ENCODE assay signal across 9 mouse cellular contexts in the genomic region with DNA sequence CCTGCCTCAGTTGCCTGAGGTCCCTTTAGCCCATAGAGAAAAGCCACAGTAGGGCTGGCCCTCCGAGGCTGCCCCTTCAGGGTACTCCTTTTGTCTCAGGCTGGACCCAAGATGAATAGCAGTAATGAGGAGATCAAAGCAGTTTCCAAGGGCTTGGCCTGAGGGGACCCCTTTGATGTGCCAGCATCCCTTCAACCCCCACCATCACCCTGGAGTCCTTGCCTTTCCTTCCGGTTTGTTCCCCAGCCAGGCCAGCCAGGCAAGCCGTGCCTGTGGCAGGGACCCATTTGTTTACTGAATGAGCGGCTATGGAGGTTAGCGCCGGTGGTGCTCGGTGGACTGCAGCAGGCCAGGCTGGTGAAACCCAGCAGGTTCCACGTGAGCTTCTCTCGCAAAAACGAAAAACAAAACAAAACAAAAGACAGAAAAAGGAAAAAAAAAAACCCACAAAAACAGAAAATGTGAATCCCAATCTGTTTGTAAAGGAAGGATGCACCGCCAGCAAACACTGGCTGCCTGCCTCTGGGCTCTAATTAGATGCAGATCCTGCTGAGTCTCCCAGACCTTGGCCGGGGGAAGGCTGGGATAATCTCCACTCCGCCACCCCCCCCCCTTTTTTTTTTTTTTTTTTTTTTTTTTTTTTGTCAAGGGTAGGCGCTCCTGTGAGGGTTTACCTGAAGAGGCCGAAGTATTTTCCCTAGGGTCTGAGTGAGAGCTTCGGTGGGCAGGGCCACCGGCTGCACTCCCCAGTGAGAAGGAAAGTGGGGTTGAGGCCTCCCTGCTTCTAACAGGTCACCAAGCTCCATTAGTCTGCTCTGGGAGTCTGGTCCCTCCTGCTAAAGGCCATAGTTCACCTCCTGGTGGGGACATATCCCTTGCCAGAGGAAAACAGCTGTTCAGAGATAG.
DNase-seq lines count a peak whose midpoint lies in the region; ATAC-seq and TF ChIP-seq lines count a peak whose summit lies in the region.
"Had no signal": no experiment of that assay in that cellular context is flagged by ENCODE, and none has a peak within 500 bp of the region (broad histone marks: within the 10 kb centered on the region; RNA-seq: fewer than 3 reads in every experiment).

No protein-coding gene starts in this region.

- no peak overlapping the region for H3K9ac ChIP-seq in embryonic facial prominence, embryonic 14.5 days (ENCODE audit: low read depth, low read length)
- no peak overlapping the region for H3K9ac ChIP-seq in midbrain, embryonic 14.5 days (replicated peaks; ENCODE audit: low read length)

- no peaks in the 10 kb centered on the region for H3K9me3 ChIP-seq in embryonic facial prominence, embryonic 14.5 days (ENCODE audit: control insufficient read depth, low read length)
- H3K9me3 ChIP-seq in midbrain, embryonic 14.5 days (ENCODE audit: control insufficient read depth, low read length): no peaks in the 10 kb centered on the region
- H3K9me3 ChIP-seq: megakaryocyte, embryonic 14.5 days had no signal

- peak; percentile 26; the same call in 1 of the 2 replicates for ATAC-seq in cerebellum, adult (ENCODE audit: insufficient number of reproducible peaks, low FRiP score, low TSS enrichment)
- ATAC-seq in embryonic facial prominence, embryonic 14.5 days (ENCODE audit: low read depth): no peak
- ATAC-seq in midbrain, embryonic 14.5 days (ENCODE audit: low FRiP score, low TSS enrichment): peak; percentile 60; the same call in 1 of the 2 replicates
- no peak for ATAC-seq in megakaryocyte progenitor cell, adult 5-6 weeks (replicated peaks; ENCODE audit: poor library complexity)

- WGBS in embryonic facial prominence, embryonic 14.5 days: 21% methylated on average over 15 of the region's 17 CpGs
- 17% methylated on average over 17 of the region's 17 CpGs for WGBS in midbrain, embryonic 14.5 days

- peaks cover 31% of the 10 kb centered on the region for H3K27me3 ChIP-seq in embryonic facial prominence, embryonic 14.5 days (replicated peaks; ENCODE audit: control insufficient read depth, insufficient read depth, low read length)
- no peaks in the 10 kb centered on the region for H3K27me3 ChIP-seq in midbrain, embryonic 14.5 days (ENCODE audit: control insufficient read depth, insufficient read depth, low read length)

- no peaks in the 10 kb centered on the region for H3K36me3 ChIP-seq in embryonic facial prominence, embryonic 14.5 days (ENCODE audit: control insufficient read depth, insufficient read depth, low read length)
- no peaks in the 10 kb centered on the region for H3K36me3 ChIP-seq in midbrain, embryonic 14.5 days (ENCODE audit: control insufficient read depth, insufficient read depth, low read length)

- no peak overlapping the region for H3K4me3 ChIP-seq in left cerebral cortex, adult 2 months
- H3K4me3 ChIP-seq in embryonic facial prominence, embryonic 14.5 days (ENCODE audit: low read depth, low read length): no peak overlapping the region
- no peak overlapping the region for H3K4me3 ChIP-seq in midbrain, embryonic 14.5 days (replicated peaks; ENCODE audit: low read depth, low read length)
- H3K4me3 ChIP-seq: megakaryocyte, embryonic 14.5 days had no signal

- H3K27ac ChIP-seq in left cerebral cortex, adult 2 months: no peak overlapping the region
- peak overlapping the region; percentile 67 for H3K27ac ChIP-seq in embryonic facial prominence, embryonic 14.5 days (replicated peaks; ENCODE audit: low read depth, low read length)
- peak overlapping the region; percentile 64 for H3K27ac ChIP-seq in midbrain, embryonic 14.5 days (replicated peaks; ENCODE audit: low read depth, low read length)

- no peak for DNase-seq in cerebellum, adult 9-10 months
- DNase-seq in left cerebral cortex, postnatal 4 days: peak; percentile 40
- no peak for DNase-seq in left cerebral cortex, adult 2 months (ENCODE audit: extremely low spot score in 1 of 2, low spot score in 2 of 2)
- DNase-seq in embryonic facial prominence, embryonic 14.5 days (ENCODE audit: low spot score): peak; percentile 76
- peak; percentile 62 for DNase-seq in midbrain, embryonic 14.5 days
- DNase-seq in T-cell, adult 2 months (ENCODE audit: low spot score): no peak

- no peaks in the 10 kb centered on the region for H3K4me1 ChIP-seq in embryonic facial prominence, embryonic 14.5 days (ENCODE audit: control insufficient read depth, insufficient read depth, low read length)
- no peaks in the 10 kb centered on the region for H3K4me1 ChIP-seq in midbrain, embryonic 14.5 days (ENCODE audit: control insufficient read depth, insufficient read depth, low read length)
- H3K4me1 ChIP-seq: megakaryocyte, embryonic 14.5 days had no signal

- 0 out of 2 replicates have a peak overlapping the region, but pooled peaks have one; percentile 15 for H3K4me2 ChIP-seq in embryonic facial prominence, embryonic 14.5 days (ENCODE audit: low read depth, low read length)
- peak overlapping the region; percentile 19; the same call in 1 of the 2 replicates for H3K4me2 ChIP-seq in midbrain, embryonic 14.5 days (ENCODE audit: low read length)

- intact Hi-C loops in left cerebral cortex, postnatal 4 days (cut with DNase I): no loop called here
- intact Hi-C loops in left cerebral cortex, adult 2 months (cut with DNase I): no loop called here

- TF ChIP-seq CTCF in left cerebral cortex, adult 2 months (IDR thresholded peaks at IDR 0.05): no peak

Comparison
In these comparisons a context has a peak if more than half of its experiments do, and no peak if none do; other contexts are left out.
1. DNase-seq: peak in left cerebral cortex, postnatal 4 days (single experiment), embryonic facial prominence, embryonic 14.5 days (single experiment) and midbrain, embryonic 14.5 days (single experiment); none in cerebellum, adult 9-10 months (single experiment), left cerebral cortex, adult 2 months (0 of 2) and T-cell, adult 2 months (single experiment).
2. ATAC-seq: peak in cerebellum, adult (single experiment) and midbrain, embryonic 14.5 days (single experiment); none in embryonic facial prominence, embryonic 14.5 days (single experiment) and megakaryocyte progenitor cell, adult 5-6 weeks (single experiment).